In the genomic region with DNA sequence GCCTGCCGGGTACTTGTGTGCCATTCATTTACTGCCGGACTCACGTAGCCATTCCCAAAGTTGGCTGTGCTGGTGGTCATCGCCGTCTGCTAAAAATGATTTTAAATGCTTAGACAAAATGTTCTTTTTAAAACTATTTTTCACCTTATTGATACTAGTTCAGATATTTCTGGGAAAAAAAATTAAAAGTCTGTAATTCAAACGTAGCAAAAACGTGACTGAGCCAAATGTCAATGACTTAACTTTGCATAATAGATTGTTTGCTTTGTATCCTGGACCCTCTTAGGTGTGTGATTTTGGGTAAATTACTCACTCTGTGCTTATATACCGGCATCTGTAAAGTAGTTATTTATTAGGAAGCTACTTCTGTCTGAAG, we compare ENCODE assay signal across 8 mouse cellular contexts. TPM values are rescaled to one million over a fixed set of nuclear protein-coding genes. Genes with fewer than 3 reads are reported as not detected.
DNase-seq lines count a peak whose midpoint lies in the region; ATAC-seq and TF ChIP-seq lines count a peak whose summit lies in the region.

No protein-coding gene starts in this region.

- TF ChIP-seq EP300 in ES-Bruce4 (IDR thresholded peaks at IDR 0.05; ENCODE audit: insufficient read depth, low read depth, low read length) = no peak

- peak overlapping the region; percentile 88 for H3K9ac ChIP-seq in heart, embryonic 13.5 days
- H3K9ac ChIP-seq in ES-Bruce4 (ENCODE audit: low read depth, poor library complexity, severe bottlenecking) = peak overlapping the region; percentile 76
- H3K9ac ChIP-seq in forebrain, embryonic 15.5 days (replicated peaks) = peak overlapping the region; percentile 53; the same call in 1 of the 2 replicates
- peak overlapping the region; percentile 67 for H3K9ac ChIP-seq in liver, embryonic 16.5 days (ENCODE audit: low read depth, low read length)

- WGBS in heart, embryonic 13.5 days = 5% methylated on average over 8 of the region's 8 CpGs
- 3% methylated on average over 8 of the region's 8 CpGs for WGBS in forebrain, embryonic 15.5 days
- WGBS in liver, embryonic 16.5 days (ENCODE audit: insufficient replicate concordance) = 1% methylated on average over 8 of the region's 8 CpGs

- peaks cover 25% of the 10 kb centered on the region for H3K36me3 ChIP-seq in heart, embryonic 13.5 days
- peaks cover 9% of the 10 kb centered on the region for H3K36me3 ChIP-seq in ES-Bruce4 (ENCODE audit: control insufficient read depth, insufficient read depth, low read length, poor library complexity, severe bottlenecking)
- peaks cover 26% of the 10 kb centered on the region for H3K36me3 ChIP-seq in forebrain, embryonic 15.5 days
- peaks cover 10% of the 10 kb centered on the region for H3K36me3 ChIP-seq in liver, embryonic 16.5 days (ENCODE audit: control insufficient read depth, insufficient read depth)

- H3K27me3 ChIP-seq in heart, embryonic 13.5 days (replicated peaks) = no peaks in the 10 kb centered on the region
- no peaks in the 10 kb centered on the region for H3K27me3 ChIP-seq in ES-Bruce4 (ENCODE audit: control insufficient read depth, insufficient read depth, low read length, poor library complexity, severe bottlenecking)
- no peaks in the 10 kb centered on the region for H3K27me3 ChIP-seq in forebrain, embryonic 15.5 days
- H3K27me3 ChIP-seq in liver, embryonic 16.5 days (ENCODE audit: control insufficient read depth, insufficient read depth, low read depth, low read length) = no peaks in the 10 kb centered on the region

- ATAC-seq in heart, embryonic 13.5 days (ENCODE audit: extremely low read depth, insufficient number of reproducible peaks, low FRiP score, low TSS enrichment) = no peak
- no peak for ATAC-seq in forebrain, embryonic 15.5 days (replicated peaks)
- no peak for ATAC-seq in liver, embryonic 16.5 days (ENCODE audit: low read depth)

- H3K4me1 ChIP-seq in heart, embryonic 13.5 days = peaks cover 23% of the 10 kb centered on the region
- H3K4me1 ChIP-seq in ES-Bruce4 (ENCODE audit: control insufficient read depth, insufficient read depth, low read length) = peaks cover under 1% of the 10 kb centered on the region
- peaks cover 11% of the 10 kb centered on the region for H3K4me1 ChIP-seq in forebrain, embryonic 15.5 days
- peaks cover 7% of the 10 kb centered on the region for H3K4me1 ChIP-seq in liver, embryonic 16.5 days (ENCODE audit: control insufficient read depth, low read depth, low read length)

- peak overlapping the region; percentile 69 for H3K27ac ChIP-seq in heart, embryonic 13.5 days (replicated peaks)
- H3K27ac ChIP-seq in ES-Bruce4 (ENCODE audit: insufficient read depth, low read length) = no peak overlapping the region
- no peak overlapping the region for H3K27ac ChIP-seq in forebrain, embryonic 15.5 days (replicated peaks)
- peak overlapping the region; percentile 61; the same call in 1 of the 2 replicates for H3K27ac ChIP-seq in liver, embryonic 16.5 days (ENCODE audit: low read length)

- DNase-seq in heart, postnatal 36 days = no peak
- DNase-seq in adipocyte (ENCODE audit: low spot score) = no peak
- DNase-seq in right cerebral cortex, adult 2 months (ENCODE audit: low spot score in 2 of 2) = no peak
- no peak for DNase-seq in adrenal gland, postnatal 4 days (ENCODE audit: low spot score in 2 of 2)

- H3K4me3 ChIP-seq in heart, embryonic 13.5 days = peak overlapping the region; percentile 87
- H3K4me3 ChIP-seq in ES-Bruce4 (ENCODE audit: low read depth, low read length) = peak overlapping the region; percentile 92
- H3K4me3 ChIP-seq in forebrain, embryonic 15.5 days = peak overlapping the region; percentile 50
- H3K4me3 ChIP-seq in liver, embryonic 16.5 days (ENCODE audit: low read depth, low read length) = peak overlapping the region; percentile 68

- TF ChIP-seq CTCF in ES-Bruce4 (IDR thresholded peaks at IDR 0.05; ENCODE audit: low read depth, low read length) = no peak

- intact Hi-C loops in heart, postnatal 36 days (cut with DNase I) = loop anchor here (5.0 kb wide), 1 partner anchor 397 kb away; no protein-coding TSS in a partner anchor

- no peaks in the 10 kb centered on the region for H3K9me3 ChIP-seq in heart, embryonic 13.5 days
- no peaks in the 10 kb centered on the region for H3K9me3 ChIP-seq in ES-Bruce4 (replicated peaks; ENCODE audit: control insufficient read depth, insufficient read depth, low read length, poor library complexity, severe bottlenecking)
- H3K9me3 ChIP-seq in forebrain, embryonic 15.5 days = no peaks in the 10 kb centered on the region
- H3K9me3 ChIP-seq in liver, embryonic 16.5 days (replicated peaks; ENCODE audit: control insufficient read depth, low read length) = no peaks in the 10 kb centered on the region

- peak overlapping the region; percentile 78 for H3K4me2 ChIP-seq in heart, embryonic 13.5 days
- H3K4me2 ChIP-seq in forebrain, embryonic 15.5 days (replicated peaks) = peak overlapping the region; percentile 74
- peak overlapping the region; percentile 58 for H3K4me2 ChIP-seq in liver, embryonic 16.5 days (ENCODE audit: low read depth, low read length)

- TF ChIP-seq POLR2A in ES-Bruce4 (IDR thresholded peaks at IDR 0.05; ENCODE audit: insufficient read depth, low read length) = no peak

RNA-seq across cellular contexts. Expression of a gene that starts 0.5 kb away (rescaled TPM):
- polyA plus RNA-seq in heart, embryonic 13.5 days (2015; fragmentation: Nextera tagmentation; extraction: Ambion mirVana) = 47.7 and 53.8 TPM in 2 replicates
- 1 to 10 TPM; 6.1 to 6.2 TPM for total RNA-seq in heart, postnatal 36 days (2021)
- polyA plus RNA-seq in ES-Bruce4 (2011; ENCODE audit: insufficient read depth, insufficient read length, low read depth, missing spikeins) = 41.4 and 41.5 TPM in 2 replicates
- polyA plus RNA-seq in forebrain, embryonic 15.5 days (2015; fragmentation: Nextera tagmentation; extraction: Ambion mirVana) = 10.0 and 11.1 TPM in 2 replicates
- 38.9 and 40.6 TPM in 2 replicates for polyA plus RNA-seq in liver, embryonic 16.5 days (2015; fragmentation: Nextera tagmentation; extraction: Ambion mirVana)
- 10 to 100 TPM; 35.9 to 38.0 TPM for total RNA-seq in adrenal gland, postnatal 4 days (2021)

RNA-seq across cellular contexts. Expression of a gene that starts 20.0 kb away (rescaled TPM):
- polyA plus RNA-seq in heart, embryonic 13.5 days (2015; fragmentation: Nextera tagmentation; extraction: Ambion mirVana) = 114 and 124 TPM in 2 replicates
- total RNA-seq in heart, postnatal 36 days (2021) = 10 to 100 TPM; 89.3 to 92.3 TPM
- polyA plus RNA-seq in ES-Bruce4 (2011; ENCODE audit: insufficient read depth, insufficient read length, low read depth, missing spikeins) = 115 and 117 TPM in 2 replicates
- polyA plus RNA-seq in forebrain, embryonic 15.5 days (2015; fragmentation: Nextera tagmentation; extraction: Ambion mirVana) = 181 and 182 TPM in 2 replicates
- 58.8 and 63.8 TPM in 2 replicates for polyA plus RNA-seq in liver, embryonic 16.5 days (2015; fragmentation: Nextera tagmentation; extraction: Ambion mirVana)
- total RNA-seq in adrenal gland, postnatal 4 days (2021) = 100 to 1,000 TPM; 125 to 126 TPM

Comparison
In these comparisons a context has a peak if more than half of its experiments do, and no peak if none do; other contexts are left out.
1. H3K27ac ChIP-seq: peak in heart, embryonic 13.5 days (single experiment) and liver, embryonic 16.5 days (single experiment); none in ES-Bruce4 (single experiment) and forebrain, embryonic 15.5 days (single experiment).
2. Peak in every context shown above with its lines, with median percentiles within 50 percentile points of each other: H3K4me2 ChIP-seq, H3K4me3 ChIP-seq and H3K9ac ChIP-seq.